Mouse (Mus musculus): ENCODE data around the gene Ptprt. TPM values are rescaled to one million over a fixed set of nuclear protein-coding genes. Genes with fewer than 3 reads are reported as not detected.
A peak's percentile ranks its signal among the peaks of the same experiment; 100 is the strongest.

Gene Ptprt
- polyA plus RNA-seq, 1 experiment from 2014 or later, result 4.0 TPM

- Histone ChIP-seq H3K4me3 (replicated peaks; ENCODE audit: low read depth, low read length) (no peak overlapping the region), H3K4me1 (replicated peaks; ENCODE audit: insufficient read depth, low read length) (no peaks in the 10 kb centered on the region), H3K4me2 (ENCODE audit: low read length) (no peak overlapping the region), H3K36me3 (ENCODE audit: insufficient read depth, low read length) (no peaks in the 10 kb centered on the region), H3K27me3 (ENCODE audit: insufficient read depth, low read length) (no peaks in the 10 kb centered on the region), H3K27ac (no peak overlapping the region), H3K9ac (ENCODE audit: low read depth, low read length) (no peak overlapping the region), H3K9me3 (replicated peaks; ENCODE audit: low read length) (no peaks in the 10 kb centered on the region)
- ATAC-seq (replicated peaks; ENCODE audit: low FRiP score, low read depth) (no peak), DNase-seq (ENCODE audit: low spot score) (no peak)
- TF ChIP-seq CTCF (IDR thresholded peaks at IDR 0.05; ENCODE audit: low read depth), result no peak
- 87% methylated on average over 7 of the region's 7 CpGs for WGBS
Observed at GRCm38 (mm10) chr2:161593391-161594152, 1067.4 kb downstream of the Ptprt start.

- Histone ChIP-seq H3K9ac (ENCODE audit: low read depth, low read length) (no peak overlapping the region), H3K27ac (no peak overlapping the region), H3K9me3 (replicated peaks; ENCODE audit: low read length) (no peaks in the 10 kb centered on the region), H3K4me3 (replicated peaks; ENCODE audit: low read depth, low read length) (no peak overlapping the region), H3K27me3 (ENCODE audit: insufficient read depth, low read length) (no peaks in the 10 kb centered on the region), H3K4me2 (ENCODE audit: low read length) (no peak overlapping the region), H3K4me1 (replicated peaks; ENCODE audit: insufficient read depth, low read length) (no peaks in the 10 kb centered on the region), H3K36me3 (ENCODE audit: insufficient read depth, low read length) (no peaks in the 10 kb centered on the region)
- DNase-seq (ENCODE audit: low spot score), result no peak
- ATAC-seq (replicated peaks; ENCODE audit: low FRiP score, low read depth), result no peak
- TF ChIP-seq CTCF (IDR thresholded peaks at IDR 0.05; ENCODE audit: low read depth), result no peak
Observed at GRCm38 (mm10) chr2:161574401-161574800, 1086.5 kb downstream of the Ptprt start.

GRCm38 (mm10) chr2:161572201-161572600 lies 1088.7 kb downstream of the Ptprt start:
- TF ChIP-seq CTCF (IDR thresholded peaks at IDR 0.05; ENCODE audit: low read depth), result no peak
- Histone ChIP-seq H3K36me3 (ENCODE audit: insufficient read depth, low read length) (no peaks in the 10 kb centered on the region), H3K4me2 (ENCODE audit: low read length) (no peak overlapping the region), H3K4me3 (replicated peaks; ENCODE audit: low read depth, low read length) (no peak overlapping the region), H3K27me3 (ENCODE audit: insufficient read depth, low read length) (no peaks in the 10 kb centered on the region), H3K27ac (no peak overlapping the region), H3K4me1 (replicated peaks; ENCODE audit: insufficient read depth, low read length) (no peaks in the 10 kb centered on the region), H3K9ac (ENCODE audit: low read depth, low read length) (no peak overlapping the region), H3K9me3 (replicated peaks; ENCODE audit: low read length) (no peaks in the 10 kb centered on the region)
- DNase-seq (ENCODE audit: low spot score), result no peak
- no peak for ATAC-seq (replicated peaks; ENCODE audit: low FRiP score, low read depth)

GRCm38 (mm10) chr2:161570236-161570995 lies 1090.5 kb downstream of the Ptprt start:
- ATAC-seq (replicated peaks; ENCODE audit: low FRiP score, low read depth) (no peak), DNase-seq (ENCODE audit: low spot score) (peak; percentile 24)
- Histone ChIP-seq H3K27me3 (ENCODE audit: insufficient read depth, low read length) (no peaks in the 10 kb centered on the region), H3K9ac (ENCODE audit: low read depth, low read length) (no peak overlapping the region), H3K9me3 (replicated peaks; ENCODE audit: low read length) (no peaks in the 10 kb centered on the region), H3K4me3 (replicated peaks; ENCODE audit: low read depth, low read length) (no peak overlapping the region), H3K36me3 (ENCODE audit: insufficient read depth, low read length) (no peaks in the 10 kb centered on the region), H3K4me2 (ENCODE audit: low read length) (no peak overlapping the region), H3K27ac (no peak overlapping the region), H3K4me1 (replicated peaks; ENCODE audit: insufficient read depth, low read length) (no peaks in the 10 kb centered on the region)
- no peak for TF ChIP-seq CTCF (IDR thresholded peaks at IDR 0.05; ENCODE audit: low read depth)
- WGBS, result 51% methylated on average over 10 of the region's 10 CpGs

GRCm38 (mm10) chr2:161561502-161561901 lies 1099.4 kb downstream of the Ptprt start:
- H3K9ac ChIP-seq (ENCODE audit: low read depth, low read length), result no peak overlapping the region
- H3K9me3 ChIP-seq (replicated peaks; ENCODE audit: low read length), result no peaks in the 10 kb centered on the region
- no peak overlapping the region for H3K4me3 ChIP-seq (replicated peaks; ENCODE audit: low read depth, low read length)
- H3K4me1 ChIP-seq (replicated peaks; ENCODE audit: insufficient read depth, low read length), result no peaks in the 10 kb centered on the region
- H3K27ac ChIP-seq, result no peak overlapping the region
- no peak for ATAC-seq (replicated peaks; ENCODE audit: low FRiP score, low read depth)
- 65% methylated on average over 2 of the region's 2 CpGs for WGBS
- H3K27me3 ChIP-seq (ENCODE audit: insufficient read depth, low read length), result no peaks in the 10 kb centered on the region
- H3K36me3 ChIP-seq (ENCODE audit: insufficient read depth, low read length), result no peaks in the 10 kb centered on the region
- H3K4me2 ChIP-seq (ENCODE audit: low read length), result no peak overlapping the region
- no peak for DNase-seq (ENCODE audit: low spot score)
- TF ChIP-seq CTCF (IDR thresholded peaks at IDR 0.05; ENCODE audit: low read depth), result no peak

GRCm38 (mm10) chr2:161557874-161558273 lies 1103.1 kb downstream of the Ptprt start:
- H3K9ac ChIP-seq (ENCODE audit: low read depth, low read length), result no peak overlapping the region
- no peak overlapping the region for H3K4me3 ChIP-seq (replicated peaks; ENCODE audit: low read depth, low read length)
- H3K36me3 ChIP-seq (ENCODE audit: insufficient read depth, low read length), result no peaks in the 10 kb centered on the region
- TF ChIP-seq CTCF (IDR thresholded peaks at IDR 0.05; ENCODE audit: low read depth), result no peak
- H3K27ac ChIP-seq, result no peak overlapping the region
- DNase-seq (ENCODE audit: low spot score) (no peak), ATAC-seq (replicated peaks; ENCODE audit: low FRiP score, low read depth) (no peak)
- H3K4me1 ChIP-seq (replicated peaks; ENCODE audit: insufficient read depth, low read length), result no peaks in the 10 kb centered on the region
- H3K9me3 ChIP-seq (replicated peaks; ENCODE audit: low read length), result no peaks in the 10 kb centered on the region
- H3K27me3 ChIP-seq (ENCODE audit: insufficient read depth, low read length), result no peaks in the 10 kb centered on the region
- 73% methylated on average over 4 of the region's 4 CpGs for WGBS
- no peak overlapping the region for H3K4me2 ChIP-seq (ENCODE audit: low read length)
